Comparison of ENCODE assay signal across 8 mouse cellular contexts in the genomic region with DNA sequence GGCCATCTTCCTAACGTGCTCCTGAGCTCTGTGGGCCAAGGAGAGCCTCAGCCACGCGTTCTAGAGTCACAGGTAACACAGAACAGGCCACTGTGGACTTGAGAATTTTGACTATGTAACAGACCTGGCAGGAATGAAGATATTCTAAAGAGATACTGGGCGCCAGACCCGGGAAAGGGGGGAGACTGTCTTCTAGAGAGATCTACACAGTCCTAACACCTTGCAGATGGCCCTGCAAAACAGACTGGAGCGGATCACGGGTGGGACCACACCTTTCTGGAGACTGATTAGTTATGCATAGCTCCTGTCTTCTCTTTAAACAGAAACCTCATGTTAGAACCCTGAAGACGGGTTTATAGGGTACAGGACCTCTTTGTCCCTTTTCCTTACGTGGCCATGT.
A peak's percentile ranks its signal among the peaks of the same experiment; 100 is the strongest.
DNase-seq lines count a peak whose midpoint lies in the region; ATAC-seq lines count a peak whose summit lies in the region.

No protein-coding gene starts in this region.

- no peaks in the 10 kb centered on the region; the same call in 1 of the 2 replicates for H3K27me3 ChIP-seq in kidney, embryonic 14.5 days (ENCODE audit: control insufficient read depth, insufficient read depth, low read length)
- no peaks in the 10 kb centered on the region for H3K27me3 ChIP-seq in embryonic facial prominence, embryonic 11.5 days (ENCODE audit: control insufficient read depth, insufficient read depth, low read length)
- no peaks in the 10 kb centered on the region for H3K27me3 ChIP-seq in hindbrain, embryonic 16.5 days (replicated peaks; ENCODE audit: control insufficient read depth, insufficient read depth, low read length)
- no peaks in the 10 kb centered on the region for H3K27me3 ChIP-seq in midbrain, embryonic 15.5 days (replicated peaks)

- peaks cover 12% of the 10 kb centered on the region; the same call in 1 of the 2 replicates for H3K4me1 ChIP-seq in kidney, embryonic 14.5 days (ENCODE audit: control insufficient read depth, insufficient read depth, low read length)
- no peaks in the 10 kb centered on the region; the same call in 1 of the 2 replicates for H3K4me1 ChIP-seq in embryonic facial prominence, embryonic 11.5 days (ENCODE audit: control insufficient read depth, insufficient read depth, low read length)
- H3K4me1 ChIP-seq in hindbrain, embryonic 16.5 days (ENCODE audit: control insufficient read depth, insufficient read depth, low read depth, low read length) = peaks cover 8% of the 10 kb centered on the region
- H3K4me1 ChIP-seq in midbrain, embryonic 15.5 days = peaks cover 18% of the 10 kb centered on the region

- H3K4me2 ChIP-seq in kidney, embryonic 14.5 days (replicated peaks; ENCODE audit: low read depth, low read length) = peak overlapping the region; percentile 39
- peak overlapping the region; percentile 37 for H3K4me2 ChIP-seq in embryonic facial prominence, embryonic 11.5 days (ENCODE audit: low read depth, low read length)
- H3K4me2 ChIP-seq in hindbrain, embryonic 16.5 days (ENCODE audit: low read length) = peak overlapping the region; percentile 67
- peak overlapping the region; percentile 52 for H3K4me2 ChIP-seq in midbrain, embryonic 15.5 days

- H3K4me3 ChIP-seq in kidney, embryonic 14.5 days (ENCODE audit: low read length) = no peak overlapping the region; the same call in 1 of the 2 replicates
- H3K4me3 ChIP-seq in embryonic facial prominence, embryonic 11.5 days (ENCODE audit: low read depth, low read length) = no peak overlapping the region; the same call in 1 of the 2 replicates
- H3K4me3 ChIP-seq in hindbrain, embryonic 16.5 days (ENCODE audit: low read length) = peak overlapping the region; percentile 38
- peak overlapping the region; percentile 28 for H3K4me3 ChIP-seq in midbrain, embryonic 15.5 days

- ATAC-seq in kidney, embryonic 14.5 days (ENCODE audit: low FRiP score, low TSS enrichment) = 0 out of 2 replicates have a peak, but pooled peaks have one; percentile 10
- no peak for ATAC-seq in embryonic facial prominence, embryonic 11.5 days (replicated peaks; ENCODE audit: insufficient number of reproducible peaks, low FRiP score, low TSS enrichment, low read depth)
- ATAC-seq in hindbrain, embryonic 16.5 days = peak; percentile 22
- ATAC-seq in midbrain, embryonic 15.5 days (replicated peaks) = peak; percentile 27

- DNase-seq in kidney, adult 9 months = no peak
- no peak for DNase-seq in embryonic facial prominence, embryonic 11.5 days (ENCODE audit: low spot score)
- DNase-seq in adrenal gland, postnatal 36 days = no peak
- DNase-seq in embryo, embryonic 9.5 days (ENCODE audit: extremely low spot score) = no peak
- no peak for DNase-seq in layer of hippocampus, postnatal 10 days (ENCODE audit: low spot score in 2 of 2)

- H3K9me3 ChIP-seq in kidney, embryonic 14.5 days (ENCODE audit: control insufficient read depth, low read length) = no peaks in the 10 kb centered on the region
- H3K9me3 ChIP-seq in embryonic facial prominence, embryonic 11.5 days (replicated peaks; ENCODE audit: control insufficient read depth, low read length) = no peaks in the 10 kb centered on the region
- no peaks in the 10 kb centered on the region for H3K9me3 ChIP-seq in hindbrain, embryonic 16.5 days (ENCODE audit: control insufficient read depth, low read length)
- no peaks in the 10 kb centered on the region for H3K9me3 ChIP-seq in midbrain, embryonic 15.5 days

- H3K36me3 ChIP-seq in kidney, embryonic 14.5 days (ENCODE audit: control insufficient read depth, insufficient read depth, low read length) = no peaks in the 10 kb centered on the region
- no peaks in the 10 kb centered on the region for H3K36me3 ChIP-seq in embryonic facial prominence, embryonic 11.5 days (replicated peaks; ENCODE audit: control insufficient read depth, insufficient read depth, low read depth, low read length)
- H3K36me3 ChIP-seq in hindbrain, embryonic 16.5 days (ENCODE audit: control insufficient read depth, insufficient read depth, low read length) = no peaks in the 10 kb centered on the region
- no peaks in the 10 kb centered on the region for H3K36me3 ChIP-seq in midbrain, embryonic 15.5 days (replicated peaks)

- H3K27ac ChIP-seq in kidney, embryonic 14.5 days (ENCODE audit: low read depth, low read length) = no peak overlapping the region
- no peak overlapping the region for H3K27ac ChIP-seq in embryonic facial prominence, embryonic 11.5 days (replicated peaks; ENCODE audit: low read depth, low read length)
- H3K27ac ChIP-seq in hindbrain, embryonic 16.5 days (ENCODE audit: low read depth, low read length) = peak overlapping the region; percentile 72
- peak overlapping the region; percentile 64 for H3K27ac ChIP-seq in midbrain, embryonic 15.5 days

- no peak overlapping the region for H3K9ac ChIP-seq in kidney, embryonic 14.5 days (ENCODE audit: low read depth, low read length)
- H3K9ac ChIP-seq in embryonic facial prominence, embryonic 11.5 days (replicated peaks; ENCODE audit: low read length) = peak overlapping the region; percentile 23; the same call in 1 of the 2 replicates
- H3K9ac ChIP-seq in hindbrain, embryonic 16.5 days (ENCODE audit: low read depth, low read length) = peak overlapping the region; percentile 58
- H3K9ac ChIP-seq in midbrain, embryonic 15.5 days = peak overlapping the region; percentile 17; the same call in 1 of the 2 replicates

- 59% methylated on average over 9 of the region's 9 CpGs for WGBS in kidney, embryonic 14.5 days
- WGBS in embryonic facial prominence, embryonic 11.5 days = 57% methylated on average over 9 of the region's 9 CpGs
- WGBS in hindbrain, embryonic 16.5 days = 67% methylated on average over 9 of the region's 9 CpGs
- WGBS in midbrain, embryonic 15.5 days = 57% methylated on average over 9 of the region's 9 CpGs

Comparison
In these comparisons a context has a peak if more than half of its experiments do, and no peak if none do; other contexts are left out.
1. H3K27ac ChIP-seq: peak in hindbrain, embryonic 16.5 days (single experiment) and midbrain, embryonic 15.5 days (single experiment); none in kidney, embryonic 14.5 days (single experiment) and embryonic facial prominence, embryonic 11.5 days (single experiment).
2. H3K4me3 ChIP-seq: peak in hindbrain, embryonic 16.5 days (single experiment) and midbrain, embryonic 15.5 days (single experiment); none in kidney, embryonic 14.5 days (single experiment) and embryonic facial prominence, embryonic 11.5 days (single experiment).
3. Peak in every context shown above with its lines, with median percentiles within 50 percentile points of each other: H3K4me2 ChIP-seq.